Mouse (Mus musculus): ENCODE results near the gene 4930558C23Rik. TPM values are rescaled to one million over a fixed set of nuclear protein-coding genes. Genes with fewer than 3 reads are reported as not detected.
"Not testable (repeated sequence)": the region's sequence is repeated elsewhere in the genome, so short reads cannot be mapped to it uniquely, and the experiment has no call there.

4930558C23Rik gene
- polyA plus RNA-seq, 1 experiment from 2014 or later: not detected

GRCm38 (mm10) chr3:95349491-95349890 is 53.1 kb downstream of the 4930558C23Rik start:
- DNase-seq (ENCODE audit: low spot score) (no peak), ATAC-seq (ENCODE audit: low FRiP score) (no peak)
- H3K9ac ChIP-seq: no peak overlapping the region
- H3K27ac ChIP-seq: no peak overlapping the region
- H3K9me3 ChIP-seq (ENCODE audit: control insufficient read depth, low read length): no peaks in the 10 kb centered on the region
- no peaks in the 10 kb centered on the region for H3K27me3 ChIP-seq (ENCODE audit: control insufficient read depth, insufficient read depth, low read length)
- no peak overlapping the region for H3K4me2 ChIP-seq (replicated peaks)
- H3K36me3 ChIP-seq (replicated peaks; ENCODE audit: control insufficient read depth, insufficient read depth): peaks cover 88% of the 10 kb centered on the region
- H3K4me3 ChIP-seq (replicated peaks; ENCODE audit: low read length): no peak overlapping the region
- H3K4me1 ChIP-seq (replicated peaks; ENCODE audit: control insufficient read depth, insufficient read depth, low read length): no peaks in the 10 kb centered on the region

GRCm38 (mm10) chr3:95348343-95348742 is 54.3 kb downstream of the 4930558C23Rik start:
- 98% methylated on average over 4 of the region's 5 CpGs for WGBS

GRCm38 (mm10) chr3:95346454-95346853 is 56.2 kb downstream of the 4930558C23Rik start:
- H3K4me2 ChIP-seq (replicated peaks): no peak overlapping the region
- no peak for DNase-seq (ENCODE audit: low spot score)
- no peak overlapping the region for H3K4me3 ChIP-seq (replicated peaks; ENCODE audit: low read length)
- H3K27ac ChIP-seq: no peak overlapping the region
- peaks cover 92% of the 10 kb centered on the region for H3K36me3 ChIP-seq (replicated peaks; ENCODE audit: control insufficient read depth, insufficient read depth)
- no peak overlapping the region for H3K9ac ChIP-seq
- ATAC-seq (ENCODE audit: low FRiP score): no peak
- H3K4me1 ChIP-seq (replicated peaks; ENCODE audit: control insufficient read depth, insufficient read depth, low read length): no peaks in the 10 kb centered on the region
- H3K27me3 ChIP-seq (ENCODE audit: control insufficient read depth, insufficient read depth, low read length): no peaks in the 10 kb centered on the region
- WGBS: 98% methylated on average over 7 of the region's 7 CpGs
- no peaks in the 10 kb centered on the region for H3K9me3 ChIP-seq (ENCODE audit: control insufficient read depth, low read length)

More at GRCm38 (mm10) chr3:95348343-95348742, 54.3 kb downstream of the 4930558C23Rik start:
- not testable (repeated sequence) for H3K9ac ChIP-seq; H3K4me1 ChIP-seq (replicated peaks; ENCODE audit: control insufficient read depth, insufficient read depth, low read length); H3K27ac ChIP-seq; H3K4me2 ChIP-seq (replicated peaks); H3K9me3 ChIP-seq (ENCODE audit: control insufficient read depth, low read length); DNase-seq (ENCODE audit: low spot score); H3K4me3 ChIP-seq (replicated peaks; ENCODE audit: low read length); H3K27me3 ChIP-seq (ENCODE audit: control insufficient read depth, insufficient read depth, low read length); ATAC-seq (ENCODE audit: low FRiP score)
- H3K36me3 ChIP-seq (replicated peaks; ENCODE audit: control insufficient read depth, insufficient read depth): peaks cover 91% of the 10 kb centered on the region

GRCm38 (mm10) chr3:95343356-95344000 is 59.2 kb downstream of the 4930558C23Rik start:
- peaks cover 95% of the 10 kb centered on the region for H3K36me3 ChIP-seq (replicated peaks; ENCODE audit: control insufficient read depth, insufficient read depth)
- H3K27me3 ChIP-seq (ENCODE audit: control insufficient read depth, insufficient read depth, low read length); H3K9ac ChIP-seq; H3K9me3 ChIP-seq (ENCODE audit: control insufficient read depth, low read length); ATAC-seq (ENCODE audit: low FRiP score); H3K4me2 ChIP-seq (replicated peaks); H3K4me1 ChIP-seq (replicated peaks; ENCODE audit: control insufficient read depth, insufficient read depth, low read length); DNase-seq (ENCODE audit: low spot score); H3K27ac ChIP-seq; H3K4me3 ChIP-seq (replicated peaks; ENCODE audit: low read length): not testable (repeated sequence)
- 93% methylated on average over 9 of the region's 9 CpGs for WGBS

- H3K4me2 ChIP-seq (replicated peaks): no peak overlapping the region
- WGBS: 94% methylated on average over 4 of the region's 4 CpGs
- DNase-seq (ENCODE audit: low spot score): no peak
Measured at GRCm38 (mm10) chr3:95338251-95338650, 64.4 kb downstream of the 4930558C23Rik start.

GRCm38 (mm10) chr3:95337345-95337744 is 65.3 kb downstream of the 4930558C23Rik start:
- WGBS: 94% methylated on average over 4 of the region's 4 CpGs
- no peaks in the 10 kb centered on the region for H3K4me1 ChIP-seq (replicated peaks; ENCODE audit: control insufficient read depth, insufficient read depth, low read length)
- H3K4me3 ChIP-seq (replicated peaks; ENCODE audit: low read length): no peak overlapping the region
- no peak overlapping the region for H3K27ac ChIP-seq
- no peaks in the 10 kb centered on the region for H3K9me3 ChIP-seq (ENCODE audit: control insufficient read depth, low read length)
- ATAC-seq (ENCODE audit: low FRiP score) (no peak), DNase-seq (ENCODE audit: low spot score) (no peak)
- H3K9ac ChIP-seq: no peak overlapping the region
- H3K27me3 ChIP-seq (ENCODE audit: control insufficient read depth, insufficient read depth, low read length): no peaks in the 10 kb centered on the region
- no peak overlapping the region for H3K4me2 ChIP-seq (replicated peaks)
- peaks cover 99% of the 10 kb centered on the region for H3K36me3 ChIP-seq (replicated peaks; ENCODE audit: control insufficient read depth, insufficient read depth)

More at GRCm38 (mm10) chr3:95338251-95338650, 64.4 kb downstream of the 4930558C23Rik start:
- Histone ChIP-seq H3K36me3 (replicated peaks; ENCODE audit: control insufficient read depth, insufficient read depth) (peaks cover 99% of the 10 kb centered on the region), H3K4me3 (replicated peaks; ENCODE audit: low read length) (no peak overlapping the region), H3K27ac (no peak overlapping the region), H3K9ac (no peak overlapping the region), H3K4me1 (replicated peaks; ENCODE audit: control insufficient read depth, insufficient read depth, low read length) (no peaks in the 10 kb centered on the region), H3K27me3 (ENCODE audit: control insufficient read depth, insufficient read depth, low read length) (no peaks in the 10 kb centered on the region), H3K9me3 (ENCODE audit: control insufficient read depth, low read length) (no peaks in the 10 kb centered on the region)
- no peak for ATAC-seq (ENCODE audit: low FRiP score)

Other genes with a start within 250 kb of the 4930558C23Rik start
- gene Sema6c, start 242.4 kb downstream of the 4930558C23Rik start, polyA plus RNA-seq (2014; fragmentation: Nextera tagmentation; extraction: Ambion mirVana): 35.8 and 36.5 TPM in 2 replicates
- gene Gabpb2, start 184.9 kb downstream of the 4930558C23Rik start, polyA plus RNA-seq (2014; fragmentation: Nextera tagmentation; extraction: Ambion mirVana): 3.0 and 3.9 TPM in 2 replicates
- 65.0 and 70.1 TPM in 2 replicates for gene Cdc42se1, start 174.1 kb downstream of the 4930558C23Rik start, polyA plus RNA-seq (2014; fragmentation: Nextera tagmentation; extraction: Ambion mirVana)
- 560 and 570 TPM in 2 replicates for gene Mllt11, start 170.7 kb downstream of the 4930558C23Rik start, polyA plus RNA-seq (2014; fragmentation: Nextera tagmentation; extraction: Ambion mirVana)
- gene Gm128, start 161.2 kb downstream of the 4930558C23Rik start, polyA plus RNA-seq (2014; fragmentation: Nextera tagmentation; extraction: Ambion mirVana): 0.16 TPM in 1 of 2 replicates, not detected in the other
- 0.27 TPM in 1 of 2 replicates, not detected in the other for gene Bnipl, start 151.6 kb downstream of the 4930558C23Rik start, polyA plus RNA-seq (2014; fragmentation: Nextera tagmentation; extraction: Ambion mirVana)
- gene Mindy1, start 121.5 kb downstream of the 4930558C23Rik start, polyA plus RNA-seq (2014; fragmentation: Nextera tagmentation; extraction: Ambion mirVana): 37.8 and 38.9 TPM in 2 replicates
- 63.8 and 66.0 TPM in 2 replicates for gene Prune1, start 120.8 kb downstream of the 4930558C23Rik start, polyA plus RNA-seq (2014; fragmentation: Nextera tagmentation; extraction: Ambion mirVana)
- 0.24 and 0.52 TPM in 2 replicates for gene Anxa9, start 95.7 kb downstream of the 4930558C23Rik start, polyA plus RNA-seq (2014; fragmentation: Nextera tagmentation; extraction: Ambion mirVana)
- 81.8 and 88.3 TPM in 2 replicates for gene Cers2, start 88.0 kb downstream of the 4930558C23Rik start, polyA plus RNA-seq (2014; fragmentation: Nextera tagmentation; extraction: Ambion mirVana)
- gene Setdb1, start 45.6 kb downstream of the 4930558C23Rik start, polyA plus RNA-seq (2014; fragmentation: Nextera tagmentation; extraction: Ambion mirVana): 47.6 and 54.2 TPM in 2 replicates
- 12.3 and 13.3 TPM in 2 replicates for gene Arnt, start 31.5 kb upstream of the 4930558C23Rik start, polyA plus RNA-seq (2014; fragmentation: Nextera tagmentation; extraction: Ambion mirVana)
- gene Ctsk, start 96.4 kb upstream of the 4930558C23Rik start, polyA plus RNA-seq (2014; fragmentation: Nextera tagmentation; extraction: Ambion mirVana): 9.1 and 11.5 TPM in 2 replicates
- gene Ctss, start 123.9 kb upstream of the 4930558C23Rik start, polyA plus RNA-seq (2014; fragmentation: Nextera tagmentation; extraction: Ambion mirVana): 16.3 and 17.7 TPM in 2 replicates
- gene Hormad1, start 156.8 kb upstream of the 4930558C23Rik start, polyA plus RNA-seq (2014; fragmentation: Nextera tagmentation; extraction: Ambion mirVana): not detected in 2 replicates
- 30.9 and 34.6 TPM in 2 replicates for gene Golph3l, start 186.1 kb upstream of the 4930558C23Rik start, polyA plus RNA-seq (2014; fragmentation: Nextera tagmentation; extraction: Ambion mirVana)
- gene Ensa, start 222.2 kb upstream of the 4930558C23Rik start, polyA plus RNA-seq (2014; fragmentation: Nextera tagmentation; extraction: Ambion mirVana): 95.1 and 102 TPM in 2 replicates